In genomic region chr7:100234264-100234885, GRCm38 (mm10) we compare ENCODE assay signal across 9 mouse cellular contexts. TPM values are rescaled to one million over a fixed set of nuclear protein-coding genes. Genes with fewer than 3 reads are reported as not detected.
DNase-seq lines count a peak whose midpoint lies in the region; ATAC-seq and TF ChIP-seq lines count a peak whose summit lies in the region.
"Had no signal": no experiment of that assay in that cellular context is flagged by ENCODE, and none has a peak within 500 bp of the region (broad histone marks: within the 10 kb centered on the region; RNA-seq: fewer than 3 reads in every experiment).

No protein-coding gene starts in this region.

- H3K79me2 ChIP-seq in heart, adult 2 months (replicated peaks; ENCODE audit: control insufficient read depth, insufficient read depth, low read length): no peaks in the 10 kb centered on the region

- no peak overlapping the region for H3K4me3 ChIP-seq in heart, adult 2 months
- H3K4me3 ChIP-seq in cortical plate, adult 2 months (ENCODE audit: insufficient read depth, low read length): no peak overlapping the region

- H3K36me3 ChIP-seq in heart, adult 2 months (ENCODE audit: control insufficient read depth, insufficient read depth, low read length): no peaks in the 10 kb centered on the region

- peaks cover 2% of the 10 kb centered on the region for H3K4me1 ChIP-seq in heart, adult 2 months (ENCODE audit: control insufficient read depth, insufficient read depth, low read length)
- H3K4me1 ChIP-seq in cortical plate, adult 2 months (ENCODE audit: control insufficient read depth, insufficient read depth, low read length): peaks cover 5% of the 10 kb centered on the region; the same call in 1 of the 2 replicates

- no peak overlapping the region for H3K9ac ChIP-seq in heart, adult 2 months (ENCODE audit: low read depth, low read length)

- 38% methylated on average over 7 of the region's 7 CpGs for WGBS in heart, adult 2 months

- no peak for TF ChIP-seq POLR2A in heart, adult 2 months (IDR thresholded peaks at IDR 0.05; ENCODE audit: insufficient read depth, low read depth, low read length)
- TF ChIP-seq POLR2A in cortical plate, adult 2 months (IDR thresholded peaks at IDR 0.05; ENCODE audit: extremely low read depth, insufficient read depth, low read length): no peak

- DNase-seq in heart, adult 2 months: peak; percentile 12 to 30
- DNase-seq in heart, postnatal 25 days (ENCODE audit: low spot score): no peak
- DNase-seq in 416B (ENCODE audit: low read depth): peak; percentile 79
- peak; percentile 18 for DNase-seq in R1 (ENCODE audit: low read depth, low spot score)
- peak; percentile 46 for DNase-seq in kidney, postnatal 14 days
- DNase-seq in ovary, postnatal 14 days (ENCODE audit: low spot score): no peak

- H3K27ac ChIP-seq in heart, adult 2 months: no peak overlapping the region
- no peak overlapping the region for H3K27ac ChIP-seq in cortical plate, adult 2 months (ENCODE audit: insufficient read depth, low read length)

- ATAC-seq in megakaryocyte progenitor cell, adult 5-6 weeks (replicated peaks; ENCODE audit: poor library complexity): peak; percentile 97

- peak; percentile 84 for TF ChIP-seq CTCF in heart, adult 2 months (IDR thresholded peaks at IDR 0.05)
- TF ChIP-seq CTCF in cortical plate, adult 2 months (IDR thresholded peaks at IDR 0.05; ENCODE audit: extremely low read depth, insufficient read depth, low read length): peak; percentile 58; the same call in 1 of the 2 replicates

- TF ChIP-seq EP300 in heart, adult 2 months (IDR thresholded peaks at IDR 0.05; ENCODE audit: insufficient read depth, low read depth, low read length): no peak

- intact Hi-C loops in heart, adult 2 months (cut with DNase I): loop anchor here (1.0 to 5.0 kb wide), 2 partner anchors 44 to 112 kb away; partner anchors contain the start of gene Pold3
- intact Hi-C loops in heart, postnatal 25 days (cut with DNase I): loop anchor here (1.0 kb wide), 1 partner anchor 44 kb away; no protein-coding TSS in a partner anchor

- H3K27me3 ChIP-seq in heart, adult 2 months (ENCODE audit: control insufficient read depth, insufficient read depth, low read length): no peaks in the 10 kb centered on the region

RNA-seq across cellular contexts. Expression of gene Pgm2l1, which starts 7.2 kb away (rescaled TPM):
- total RNA-seq in heart, adult 2 months (2021): 1 to 10 TPM; 7.0 TPM
- polyA plus RNA-seq in heart, adult 2 months (2012; rRNA removed): 1.5 and 2.2 TPM in 2 replicates
- total RNA-seq in heart, postnatal 25 days (2021): 1 to 10 TPM; 5.6 to 7.7 TPM
- polyA plus RNA-seq in cortical plate, adult 2 months (2012; rRNA removed): 91.0 and 97.7 TPM in 2 replicates
- 8.0 and 12.4 TPM in 2 replicates for total RNA-seq in megakaryocyte progenitor cell, adult 5-6 weeks (2015)
- 6.2 and 10.6 TPM in 2 replicates for total RNA-seq in megakaryocyte progenitor cell, adult 5-6 weeks (2017)

RNA-seq across cellular contexts. Expression of gene P4ha3, which starts 50.9 kb away (rescaled TPM):
- under 1 TPM; 0.16 to 0.45 TPM for total RNA-seq in heart, adult 2 months (2021)
- 0.33 and 0.38 TPM in 2 replicates for polyA plus RNA-seq in heart, adult 2 months (2012; rRNA removed)
- under 1 TPM; 0.45 to 0.73 TPM for total RNA-seq in heart, postnatal 25 days (2021)
- polyA plus RNA-seq in cortical plate, adult 2 months (2012; rRNA removed): 3.1 and 3.7 TPM in 2 replicates
- total RNA-seq in megakaryocyte progenitor cell, adult 5-6 weeks (2015): 0.22 TPM in 1 of 2 replicates, not detected in the other
- total RNA-seq in megakaryocyte progenitor cell, adult 5-6 weeks (2017): not detected in 2 replicates

RNA-seq across cellular contexts. Expression of gene Kcne3, which starts 58.1 kb away (rescaled TPM):
- total RNA-seq in heart, adult 2 months (2021): under 1 TPM; 0.59 to 0.94 TPM
- 2.0 and 2.2 TPM in 2 replicates for polyA plus RNA-seq in heart, adult 2 months (2012; rRNA removed)
- total RNA-seq in heart, postnatal 25 days (2021): 1 to 10 TPM; 1.0 to 1.1 TPM
- polyA plus RNA-seq in cortical plate, adult 2 months (2012; rRNA removed): 0.44 and 0.57 TPM in 2 replicates
- total RNA-seq in megakaryocyte progenitor cell, adult 5-6 weeks (2015): 0.59 and 0.77 TPM in 2 replicates
- total RNA-seq in megakaryocyte progenitor cell, adult 5-6 weeks (2017): 2.0 and 4.2 TPM in 2 replicates
- total RNA-seq: layer of hippocampus, postnatal 10 days had no signal

Comparison
In these comparisons a context has a peak if more than half of its experiments do, and no peak if none do; other contexts are left out.
1. DNase-seq: peak in heart, adult 2 months (2 of 2), 416B (single experiment), R1 (single experiment) and kidney, postnatal 14 days (single experiment); none in heart, postnatal 25 days (single experiment) and ovary, postnatal 14 days (single experiment).